Mouse (Mus musculus) ovary, adult 2 months (tissue): Measurements from ENCODE around the gene Spata1. TPM values are rescaled to one million over a fixed set of nuclear protein-coding genes. Genes with fewer than 3 reads are reported as not detected.

Experiments
- polyA plus RNA-seq: library from polyadenylated mRNA; depleted of rRNA; stranded (reverse); fragments of >200 nt; gene quantifications from 2 replicates; pipeline ENCODE4 v1.2.3, GENCODE M21; 2012; rRNA removed

Gene Spata1
- polyA plus RNA-seq = 1.6 and 2.1 TPM in 2 replicates

DNA sequence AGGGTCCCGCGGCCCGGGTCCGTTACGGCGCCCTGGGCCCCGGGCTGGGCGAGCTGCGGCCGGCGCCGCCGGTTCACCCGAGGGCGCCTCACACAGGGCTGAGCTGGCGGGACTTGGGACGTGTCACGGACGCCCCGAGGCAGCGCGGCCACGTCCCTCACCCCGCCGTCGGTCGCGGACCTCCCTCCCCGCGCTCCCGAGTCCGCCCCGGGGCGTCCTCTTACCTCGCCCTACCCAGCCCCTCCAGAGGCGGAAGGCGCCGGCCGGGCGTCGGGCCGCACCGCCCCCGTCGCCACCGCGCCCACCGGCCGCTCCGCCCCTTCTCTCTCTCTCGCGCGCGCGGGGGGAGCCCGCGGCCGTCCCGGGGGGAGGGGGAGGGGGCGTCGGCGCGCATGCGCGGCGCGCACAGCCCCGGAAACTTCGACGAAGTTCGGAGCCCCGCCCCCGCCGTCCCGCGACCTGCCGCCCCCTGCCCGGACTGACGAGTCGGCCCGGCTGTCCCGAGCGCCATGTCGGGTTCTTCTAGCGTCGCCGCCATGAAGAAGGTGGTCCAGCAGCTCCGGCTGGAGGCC, at the start of gene Spata1, which contains the start of gene Gng5:
Gene Spata1 (minus strand): TSS at position 323 of the 572 bp plus-strand sequence.
Gene Gng5 (plus strand): TSS at position 377 of the 572 bp plus-strand sequence.

DNA sequence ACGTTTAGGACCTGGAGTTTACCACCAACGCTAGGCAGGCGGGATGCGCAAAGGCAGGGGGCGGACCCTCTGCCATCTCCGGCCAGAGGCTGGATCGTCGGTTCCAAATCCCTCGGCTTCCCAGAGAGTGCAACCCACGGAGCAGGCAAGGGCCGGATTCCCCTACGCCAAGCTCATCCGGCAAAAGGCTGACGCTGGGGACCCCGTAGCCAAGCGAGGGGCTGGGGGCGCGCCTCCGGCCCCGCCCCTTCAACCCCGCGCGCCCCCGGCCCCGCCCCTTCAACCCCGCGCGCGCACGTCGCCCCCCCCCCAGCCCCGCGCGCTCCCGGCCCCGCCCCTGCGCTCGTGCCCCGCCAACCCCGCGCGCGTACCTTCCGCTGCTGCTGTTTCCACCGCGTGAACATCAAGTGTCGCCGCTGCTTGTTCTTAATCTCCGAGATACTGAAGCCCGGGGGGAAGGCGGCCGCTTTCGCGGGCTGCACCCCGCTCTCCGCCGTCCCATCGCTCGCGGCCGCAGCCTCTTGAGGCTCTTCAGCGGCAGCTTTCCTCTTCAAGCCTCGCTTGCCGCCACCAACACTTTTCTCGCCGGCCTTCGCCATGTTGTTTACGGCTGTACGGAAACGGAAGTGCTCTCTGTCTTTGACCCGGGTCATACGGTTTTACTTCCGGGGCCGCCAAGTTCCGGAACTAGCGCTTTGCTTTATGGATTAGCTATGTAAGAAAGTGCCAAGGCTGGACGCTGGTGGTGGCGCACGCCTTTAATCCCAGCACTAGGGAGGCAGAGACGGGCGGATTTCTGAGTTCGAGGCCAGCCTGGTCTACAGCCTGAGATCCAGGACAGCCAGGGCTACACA, 21.5 kb upstream of the Spata1 start, which contains the start of gene Rpf1:
Gene Rpf1 (minus strand): TSS at position 632 of the 854 bp plus-strand sequence.

DNA sequence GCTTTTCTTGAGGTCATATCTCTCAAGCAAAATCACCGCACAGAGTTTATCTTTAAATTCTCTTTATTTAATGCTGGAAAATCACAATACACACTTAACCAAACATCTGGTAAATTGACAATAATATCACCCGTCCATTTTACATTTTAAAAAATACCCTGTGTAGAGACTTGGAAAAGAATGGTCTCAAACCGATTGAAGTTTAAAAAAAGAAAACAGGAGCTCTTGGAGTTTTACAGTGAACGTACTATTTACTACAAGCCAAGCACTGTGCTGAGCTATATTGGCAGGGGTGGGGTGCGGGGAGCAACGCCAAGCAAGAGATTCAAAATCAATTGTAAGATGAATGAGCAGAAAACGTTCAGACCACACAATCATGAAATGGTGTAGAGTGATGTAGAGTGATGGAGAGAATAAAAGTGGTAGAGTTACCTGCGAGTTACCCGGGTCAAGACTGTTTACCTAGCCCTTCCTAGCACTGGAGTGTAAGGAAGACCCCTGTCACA, 49.8 kb downstream of the Spata1 start, which contains the start of gene Ctbs:
Gene Ctbs (plus strand): TSS at position 51 of the 506 bp plus-strand sequence.

Other genes with a start within 250 kb of the Spata1 start
- gene Ssx2ip, start 95.1 kb downstream of the Spata1 start, polyA plus RNA-seq = 4.7 and 6.9 TPM in 2 replicates
- gene Ctbs, start 50.0 kb downstream of the Spata1 start, polyA plus RNA-seq = 2.6 and 3.1 TPM in 2 replicates
- gene Gng5, start 54 bp upstream of the Spata1 start, polyA plus RNA-seq = 323 and 410 TPM in 2 replicates
- 3.7 and 5.8 TPM in 2 replicates for gene Rpf1, start 21.7 kb upstream of the Spata1 start, polyA plus RNA-seq
- gene Uox, start 70.7 kb upstream of the Spata1 start, polyA plus RNA-seq = 3.6 and 4.9 TPM in 2 replicates
- not detected in 2 replicates for gene Dnase2b, start 115.8 kb upstream of the Spata1 start, polyA plus RNA-seq
- gene 4930503B20Rik, start 151.6 kb upstream of the Spata1 start, polyA plus RNA-seq = not detected in 2 replicates
- gene Samd13, start 185.8 kb upstream of the Spata1 start, polyA plus RNA-seq = 0.26 and 0.31 TPM in 2 replicates